Mouse (Mus musculus): Measurements from ENCODE around the gene Adamtsl4.
A peak's percentile ranks its signal among the peaks of the same experiment; 100 is the strongest.
"Not testable (repeated sequence)": the region's sequence is repeated elsewhere in the genome, so short reads cannot be mapped to it uniquely, and the experiment has no call there.

Gene Adamtsl4

DNA sequence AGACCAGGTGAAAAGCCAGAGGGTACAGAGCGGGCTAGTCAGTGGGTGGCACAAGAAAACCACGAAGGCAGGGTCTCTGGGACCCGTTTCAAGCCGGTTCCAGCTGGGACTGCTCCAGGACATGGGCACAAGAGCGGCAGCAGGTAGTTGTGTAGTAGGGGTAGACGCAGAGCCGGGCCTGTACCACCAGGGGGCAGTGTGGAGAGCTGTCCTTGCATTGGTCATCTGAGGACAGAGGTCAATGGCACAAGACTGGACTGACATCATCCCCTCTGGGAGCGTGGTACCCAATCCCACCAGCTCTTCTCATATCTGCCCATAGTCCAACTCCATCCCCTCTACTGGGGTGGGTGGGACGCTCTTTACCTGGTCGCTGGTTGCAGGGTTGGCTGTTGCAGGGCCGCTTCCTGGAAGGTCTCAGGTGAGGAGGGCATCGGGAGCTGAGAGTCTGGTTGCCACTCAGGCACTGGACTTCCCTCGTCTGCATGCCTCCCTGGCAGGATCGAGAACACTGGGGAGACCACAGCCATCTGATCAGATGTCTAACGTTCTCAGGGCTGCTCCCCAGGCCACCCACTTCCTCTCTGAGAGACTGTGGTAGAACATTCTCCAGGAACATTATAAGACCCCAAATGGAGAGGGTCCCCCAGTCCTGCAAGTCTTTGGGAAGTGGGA is 10.8 kb downstream of the Adamtsl4 start:
- DNase-seq (ENCODE audit: low read depth, low spot score): peak; percentile 88

DNA sequence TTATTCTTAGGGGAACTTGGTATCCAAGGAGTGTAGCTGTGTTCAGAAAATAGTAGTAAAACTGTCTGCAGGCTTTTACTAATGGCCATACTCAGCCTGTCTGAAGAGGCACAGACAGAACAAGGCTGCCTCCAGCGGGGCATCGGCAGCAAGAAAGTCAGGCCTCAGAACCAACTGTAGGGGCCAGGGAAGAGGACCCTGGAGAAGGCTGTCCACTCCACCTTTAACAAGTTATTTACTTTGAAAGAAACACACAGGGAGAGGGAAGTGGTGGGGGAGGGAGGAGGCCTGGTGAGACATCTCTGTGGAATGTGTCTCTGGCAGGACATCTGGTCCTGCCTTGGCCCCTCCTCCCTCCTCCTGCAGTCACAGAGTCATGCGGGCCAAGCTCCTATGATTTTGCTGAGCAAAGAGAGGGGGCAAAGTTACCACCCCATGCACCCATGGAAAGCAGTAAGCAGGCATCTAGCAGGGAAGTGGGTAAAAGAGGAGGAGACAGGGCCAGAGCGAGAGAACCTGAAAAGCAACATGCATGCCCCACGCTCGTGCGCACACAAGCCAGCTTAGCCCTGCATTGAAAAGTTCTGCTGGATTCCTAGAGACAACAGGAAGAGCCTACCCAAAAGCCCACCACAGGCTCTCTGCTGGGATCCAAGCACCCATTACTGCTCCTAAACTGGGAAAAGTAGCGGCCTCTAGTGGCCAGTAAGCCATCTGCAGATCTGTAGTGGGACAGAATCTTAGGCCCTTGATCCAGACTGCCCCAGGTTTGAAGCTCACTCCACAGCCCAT is 12.2 kb downstream of the Adamtsl4 start:
- DNase-seq (ENCODE audit: low read depth, low spot score): peak; percentile 96

GRCm38 (mm10) chr3:95674812-95675211 is 12.9 kb downstream of the Adamtsl4 start:
- DNase-seq (ENCODE audit: low read depth, low spot score): peak; percentile 77

GRCm38 (mm10) chr3:95674236-95674635 is 13.5 kb downstream of the Adamtsl4 start:
- DNase-seq (ENCODE audit: low read depth, low spot score): peak; percentile 98

- DNase-seq (ENCODE audit: low read depth, low spot score): no peak
Observed at GRCm38 (mm10) chr3:95673707-95674211, 14.0 kb downstream of the Adamtsl4 start.

DNA sequence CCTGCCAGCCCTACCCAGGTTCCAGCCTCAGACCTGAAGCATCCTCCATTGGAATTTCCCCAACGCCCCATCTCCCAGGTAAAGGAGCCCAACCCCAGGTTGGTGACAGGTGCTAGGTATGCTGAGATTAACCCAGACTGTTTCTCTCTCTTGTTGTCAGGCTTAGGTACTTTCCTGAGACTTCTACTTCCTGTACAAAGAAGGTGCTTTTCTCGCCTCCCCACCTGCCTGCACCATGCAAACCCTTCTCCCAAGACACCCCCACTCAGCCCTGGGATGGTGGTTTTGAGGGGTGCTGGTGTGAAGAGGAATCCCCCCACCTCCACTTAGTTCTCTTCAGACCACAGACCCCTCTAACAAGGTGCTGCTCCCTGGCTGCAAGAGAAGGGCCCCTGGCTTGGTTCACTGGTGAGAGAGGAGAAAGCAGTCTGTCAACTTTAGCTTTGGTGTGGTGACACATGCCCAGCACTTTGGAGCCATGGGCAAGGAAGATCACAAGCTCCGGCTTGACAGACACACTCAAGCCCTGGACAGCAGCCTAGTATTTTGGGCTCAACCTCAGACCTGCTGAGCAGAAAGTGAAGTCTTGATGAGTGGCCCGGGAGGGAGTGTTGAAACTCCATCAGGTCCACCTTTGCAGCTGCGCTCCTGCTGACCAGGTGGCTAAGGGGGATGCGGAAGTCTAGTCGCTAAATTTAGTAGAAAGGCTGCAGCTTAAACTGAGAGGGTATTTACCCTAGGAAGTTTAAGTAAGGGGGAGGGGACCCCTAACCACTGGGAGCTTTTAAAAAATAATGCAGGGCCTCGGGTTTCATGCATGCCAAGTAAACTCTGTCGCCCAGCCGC is 14.6 kb downstream of the Adamtsl4 start:
- DNase-seq (ENCODE audit: low read depth, low spot score): peak; percentile 81

DNA sequence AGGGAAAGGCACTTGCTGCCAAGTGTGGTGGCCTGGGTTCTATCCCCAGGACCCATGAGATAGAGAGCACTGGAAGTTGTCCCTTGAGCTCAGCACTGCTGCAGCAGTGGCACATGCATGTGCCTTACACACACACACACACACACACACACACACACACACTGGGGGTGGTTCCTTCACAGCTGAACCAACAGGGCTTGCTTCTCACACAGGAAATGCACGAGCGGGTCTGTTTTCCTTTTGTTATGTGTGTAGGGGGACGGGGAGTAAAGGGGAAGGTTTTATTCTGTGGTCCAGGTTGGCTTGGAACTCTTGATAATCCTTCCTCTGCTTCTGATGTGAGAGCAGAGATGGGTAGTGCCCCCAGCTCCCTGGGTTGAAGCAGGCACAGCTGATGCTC is 15.3 kb downstream of the Adamtsl4 start:
- no peak for DNase-seq (ENCODE audit: low read depth, low spot score)

GRCm38 (mm10) chr3:95671201-95671600 is 16.5 kb downstream of the Adamtsl4 start:
- no peak for DNase-seq (ENCODE audit: low read depth, low spot score)

- not testable (repeated sequence) for DNase-seq (ENCODE audit: low read depth, low spot score)
Observed at GRCm38 (mm10) chr3:95670419-95670818, 17.3 kb downstream of the Adamtsl4 start.

DNA sequence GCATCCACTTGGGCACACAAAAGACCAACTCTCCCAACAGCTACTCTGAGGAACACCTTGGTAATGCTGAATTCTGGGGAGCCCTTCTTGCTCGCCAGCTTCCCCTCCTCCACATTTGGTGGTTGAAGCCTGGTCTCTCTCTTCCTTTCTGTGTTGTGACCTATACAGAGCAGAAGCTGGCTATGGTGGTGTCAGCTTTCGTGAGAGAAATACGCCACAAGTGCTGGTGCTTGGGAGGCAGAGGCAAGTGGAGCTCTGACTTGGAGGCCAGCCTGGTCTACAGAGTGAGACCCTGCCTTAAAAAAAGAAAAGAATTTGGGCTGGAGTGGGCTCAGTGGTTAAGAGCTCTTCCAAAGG is 18.4 kb downstream of the Adamtsl4 start:
- no peak for DNase-seq (ENCODE audit: low read depth, low spot score)

- no peak for DNase-seq (ENCODE audit: low read depth, low spot score)
Observed at GRCm38 (mm10) chr3:95668589-95669308, 19.0 kb downstream of the Adamtsl4 start.

- DNase-seq (ENCODE audit: low read depth, low spot score): peak; percentile 81
Observed at GRCm38 (mm10) chr3:95668026-95668425, 19.7 kb downstream of the Adamtsl4 start.

GRCm38 (mm10) chr3:95667521-95667920 is 20.2 kb downstream of the Adamtsl4 start:
- DNase-seq (ENCODE audit: low read depth, low spot score): no peak

- no peak for DNase-seq (ENCODE audit: low read depth, low spot score)
Observed at GRCm38 (mm10) chr3:95666124-95666844, 21.4 kb downstream of the Adamtsl4 start.

DNA sequence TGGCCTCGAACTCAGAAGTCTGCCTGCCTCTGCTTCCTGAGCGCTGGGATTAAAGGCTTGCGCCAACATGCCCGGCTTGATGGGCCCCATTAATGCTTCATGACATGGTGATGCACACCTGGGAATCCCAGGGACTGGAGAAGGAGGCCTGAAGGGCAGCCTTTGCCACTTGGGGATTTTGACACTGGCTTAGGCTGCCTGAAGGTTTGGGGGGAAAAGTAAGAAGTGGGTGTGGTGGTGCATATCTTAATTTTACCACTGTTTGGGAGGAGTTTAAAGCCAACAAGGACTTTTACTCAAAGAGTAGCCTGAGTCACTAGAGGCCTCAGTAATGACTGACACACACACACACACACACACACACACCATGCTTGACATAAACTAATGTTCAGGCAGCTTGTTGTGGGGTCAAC is 22.8 kb downstream of the Adamtsl4 start:
- DNase-seq (ENCODE audit: low read depth, low spot score): no peak

DNA sequence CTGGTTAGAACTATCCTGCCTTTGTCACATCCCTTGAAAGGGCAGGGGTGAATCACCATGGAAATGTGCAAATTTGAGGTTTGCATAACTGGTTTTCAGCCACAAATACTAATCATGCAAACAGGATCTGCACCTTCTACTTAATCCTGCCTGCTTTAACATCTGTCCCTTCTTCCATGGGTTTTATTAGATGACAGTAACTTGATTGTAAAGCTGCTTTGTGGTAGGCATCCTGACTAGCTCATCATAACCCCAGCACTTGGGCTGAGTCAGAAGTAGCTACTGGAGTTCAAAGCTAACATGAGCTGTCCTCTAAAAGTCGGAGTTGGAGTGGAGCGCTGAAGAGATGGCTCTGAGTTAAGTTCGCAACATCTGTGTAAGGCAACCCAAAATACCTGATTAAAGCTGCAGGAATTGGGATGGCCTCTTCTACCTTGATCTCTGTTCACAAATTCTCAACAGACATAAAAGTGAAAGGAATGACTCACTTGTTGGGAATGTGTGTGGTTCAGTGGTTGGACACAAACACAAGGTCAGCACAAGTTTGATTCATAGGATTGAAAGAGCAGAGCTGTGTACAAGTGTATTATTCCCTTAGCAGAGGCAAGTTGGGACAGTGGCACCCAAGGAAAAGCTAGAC is 23.6 kb downstream of the Adamtsl4 start:
- DNase-seq (ENCODE audit: low read depth, low spot score): no peak

- DNase-seq (ENCODE audit: low read depth, low spot score): no peak
Observed at GRCm38 (mm10) chr3:95663486-95663885, 24.2 kb downstream of the Adamtsl4 start.

DNA sequence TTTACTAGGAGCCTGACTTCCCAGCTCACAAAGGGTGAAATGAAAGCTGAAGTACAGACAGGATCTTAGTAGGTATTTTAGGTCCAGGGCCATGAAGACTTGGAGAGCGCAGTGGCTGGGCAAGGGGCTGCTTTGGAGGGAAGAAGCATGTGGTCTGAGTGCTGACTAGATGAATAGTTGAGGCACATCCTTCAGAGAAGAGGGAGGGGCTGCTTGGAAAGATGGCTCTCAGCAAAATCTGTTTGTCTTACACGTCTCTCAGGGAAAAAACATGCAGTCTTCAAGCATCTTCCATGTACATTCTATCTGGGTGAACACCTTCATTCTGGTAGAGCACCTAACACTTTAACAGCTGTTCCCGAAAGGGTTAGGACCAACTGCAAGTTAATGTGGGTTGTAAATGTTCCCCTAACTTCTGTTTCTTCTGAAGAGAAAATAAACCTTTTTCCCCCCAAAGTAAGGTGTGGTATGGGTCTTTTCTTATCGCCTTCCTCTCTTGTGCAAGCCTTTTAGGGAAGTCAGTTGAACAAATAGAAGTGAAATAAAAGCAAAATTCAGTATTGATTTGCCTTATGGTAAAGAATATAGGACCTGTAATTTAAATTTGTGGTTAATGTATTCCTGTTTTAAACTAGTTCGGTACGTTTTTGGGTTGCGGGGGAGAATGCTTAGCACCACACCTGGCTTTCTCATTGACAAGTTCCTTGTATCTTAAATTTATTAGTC is 24.8 kb downstream of the Adamtsl4 start:
- DNase-seq (ENCODE audit: low read depth, low spot score): no peak

DNA sequence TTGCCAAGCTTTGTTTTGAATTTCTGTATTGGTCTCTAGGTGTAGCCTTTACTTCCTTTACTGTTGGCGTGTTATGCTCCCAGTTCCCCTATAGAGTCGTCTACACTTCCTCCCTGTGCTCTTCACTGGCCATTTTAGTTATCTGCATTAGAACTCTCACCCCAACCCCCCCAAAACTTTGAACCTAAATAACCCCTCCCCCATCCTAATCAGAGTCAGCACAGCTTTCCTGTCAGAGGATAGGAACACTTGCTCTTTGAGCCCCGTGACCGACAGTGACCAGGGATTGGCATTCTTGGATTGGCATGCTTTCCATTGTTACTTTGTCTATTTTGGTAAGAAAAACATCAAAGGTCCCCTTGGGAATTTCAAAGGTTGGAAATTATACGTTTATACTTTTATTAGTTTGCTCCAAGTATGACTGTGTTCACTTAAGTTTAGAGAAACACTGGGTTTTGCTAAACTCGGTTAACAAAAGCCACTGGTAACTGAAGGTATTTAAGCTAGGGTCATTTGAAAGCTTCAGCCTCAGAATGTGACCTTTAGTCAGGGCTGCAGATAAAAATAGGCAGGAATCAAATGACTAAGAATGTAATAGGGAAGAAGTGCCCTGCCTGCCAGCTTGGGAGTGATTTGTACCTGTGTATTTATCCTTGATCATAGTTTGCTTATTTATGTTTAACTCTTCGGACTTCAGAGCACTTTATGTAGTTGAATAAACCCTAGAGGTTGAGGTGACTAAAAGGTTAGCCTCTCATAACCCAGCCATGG is 25.6 kb downstream of the Adamtsl4 start:
- no peak for DNase-seq (ENCODE audit: low read depth, low spot score)

All from skeletal muscle tissue, adult 2 months (tissue).